Mouse (Mus musculus) spleen, adult 2 months (tissue): ENCODE results near the gene Ptpre.

ENCODE experiments used
- CTCF ChIP-seq: fragments of 200-500 bp; IDR thresholded peaks from 2 replicates; pipeline ENCODE4 v1.5.1; 2011; ENCODE audit warnings: mild to moderate bottlenecking, inconsistent platforms; ENCODE audit not compliant: insufficient read depth, insufficient read length, insufficient replicate concordance; ENCODE audit errors: extremely low read depth
- POLR2A ChIP-seq: fragments of 200-500 bp; IDR thresholded peaks from 2 replicates; pipeline ENCODE4 v1.6.1; 2011; ENCODE audit warnings: low read depth, low read length, inconsistent platforms

DNA sequence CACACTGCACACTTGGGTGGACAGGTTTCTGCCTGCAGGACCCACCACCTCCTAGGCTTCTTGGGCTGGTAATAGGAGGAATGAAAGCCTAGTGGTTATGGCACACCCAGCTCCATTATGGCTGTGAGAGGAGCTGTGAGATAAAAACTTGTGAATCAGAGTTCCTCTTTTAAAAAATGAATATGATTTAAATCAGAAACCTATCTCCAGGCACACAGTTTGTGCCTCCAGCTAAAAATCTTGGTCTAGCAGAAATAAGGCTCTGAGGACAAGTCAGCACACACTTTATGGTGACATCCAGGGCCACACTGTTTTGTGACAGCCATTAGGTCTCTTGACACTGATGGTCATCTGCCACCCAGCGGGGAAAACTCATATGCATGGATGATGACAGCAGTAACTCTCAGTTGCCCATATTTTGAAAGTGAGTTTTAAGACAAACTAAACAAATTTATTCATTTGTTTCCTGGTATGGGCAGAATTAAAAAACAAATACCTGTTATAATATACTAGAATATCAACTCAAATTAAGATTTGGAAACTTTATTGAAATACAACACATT, 47.9 kb downstream of the Ptpre start:
- TF ChIP-seq CTCF (no peak), POLR2A (no peak)
